Mouse (Mus musculus) gastrocnemius, postnatal 10 days (tissue): ENCODE measurements around the gene Gan. TPM values are rescaled to one million over a fixed set of nuclear protein-coding genes. Genes with fewer than 3 reads are reported as not detected.

Experiments
- DNase-seq: peaks from one replicate; pipeline ENCODE4 v3.0.0; 2021; ENCODE audit warnings: mixed read lengths
- total RNA-seq, 2 experiments: library from RNA; stranded (reverse); gene quantifications; 2 replicates each; pipeline ENCODE4 v1.2.3; 2021

The Gan gene
- total RNA-seq, 2 experiments from 2014 or later: 4.8 to 6.5 TPM

DNA sequence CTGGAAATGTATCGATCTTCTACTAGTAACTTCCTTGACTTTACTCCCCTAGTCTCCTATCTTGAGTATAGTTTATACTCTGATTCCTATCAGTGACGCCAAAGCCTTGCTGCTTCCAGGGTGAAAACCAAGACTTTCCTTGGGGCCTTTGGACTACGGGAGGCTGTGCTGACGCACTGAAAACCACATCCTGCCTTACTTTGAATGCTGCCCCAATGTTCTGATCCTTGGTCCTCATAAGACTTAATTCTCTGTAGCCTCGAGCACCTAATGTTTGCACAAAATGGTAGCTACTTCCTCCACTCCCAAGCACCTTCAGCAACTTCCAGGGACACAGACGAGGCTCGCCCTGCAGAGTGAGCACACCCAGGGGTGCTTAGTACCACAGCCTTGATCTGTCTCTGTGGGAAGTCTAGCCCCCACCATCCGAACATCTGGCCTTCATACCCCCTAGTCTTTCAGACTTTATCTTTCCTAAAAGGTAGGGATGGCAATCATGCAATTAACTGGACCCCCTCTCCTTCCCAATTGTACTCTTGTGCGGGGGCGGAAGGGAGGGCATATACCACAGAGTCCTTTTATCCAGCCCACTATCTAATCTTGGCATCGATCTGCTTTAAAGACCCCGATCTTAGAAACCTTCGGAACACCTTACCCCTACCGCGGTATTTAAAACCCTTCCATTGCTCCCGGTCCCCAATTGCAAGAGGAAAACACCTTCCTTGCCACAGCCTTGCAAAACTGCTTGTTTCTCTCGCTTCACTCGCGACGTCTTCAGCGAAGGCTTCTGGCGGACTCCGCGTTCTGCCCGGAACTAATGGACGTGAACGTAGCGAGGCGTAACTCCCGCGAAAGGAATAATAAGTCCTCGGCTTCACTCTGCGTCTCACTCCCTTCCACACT, 818 bp upstream of the Gan start:
- no peak for DNase-seq

DNA sequence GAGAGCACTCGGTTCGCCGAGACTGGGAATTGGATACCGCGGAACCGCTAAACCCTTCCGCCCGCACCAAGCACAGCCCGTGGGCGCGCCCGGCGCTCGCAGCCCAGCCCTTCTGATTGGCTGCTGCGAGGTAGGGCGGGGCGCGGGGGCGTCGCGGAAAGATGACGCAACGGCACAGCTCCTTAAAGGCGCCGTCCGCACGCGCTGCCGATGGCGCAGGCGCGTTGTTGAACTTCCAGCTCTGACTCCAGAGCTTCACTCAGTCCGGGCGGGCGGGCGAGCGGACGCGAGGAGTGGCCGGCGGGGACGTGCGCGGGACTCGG, 205 bp upstream of the Gan start:
- peak; percentile 98 for DNase-seq

DNA sequence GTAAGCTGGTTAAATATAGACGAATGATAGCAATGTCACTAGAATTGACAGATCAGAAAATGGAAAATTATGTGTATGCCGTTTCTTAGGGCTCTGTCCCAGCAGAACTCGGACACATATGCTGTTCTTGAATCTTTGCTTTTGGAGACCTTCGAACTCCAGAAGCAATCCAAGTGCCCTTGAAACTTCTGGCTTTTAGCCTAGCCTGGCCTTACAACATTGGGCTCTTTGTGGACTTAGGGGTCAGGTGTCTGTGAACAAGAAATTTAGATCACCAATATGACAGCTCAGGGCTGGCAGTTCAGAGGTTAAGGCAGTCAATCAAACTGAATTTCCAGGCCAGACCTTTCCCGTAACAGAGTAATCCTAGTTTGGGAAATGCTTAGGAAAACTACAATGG, 1.1 kb downstream of the Gan start:
- DNase-seq: no peak

DNA sequence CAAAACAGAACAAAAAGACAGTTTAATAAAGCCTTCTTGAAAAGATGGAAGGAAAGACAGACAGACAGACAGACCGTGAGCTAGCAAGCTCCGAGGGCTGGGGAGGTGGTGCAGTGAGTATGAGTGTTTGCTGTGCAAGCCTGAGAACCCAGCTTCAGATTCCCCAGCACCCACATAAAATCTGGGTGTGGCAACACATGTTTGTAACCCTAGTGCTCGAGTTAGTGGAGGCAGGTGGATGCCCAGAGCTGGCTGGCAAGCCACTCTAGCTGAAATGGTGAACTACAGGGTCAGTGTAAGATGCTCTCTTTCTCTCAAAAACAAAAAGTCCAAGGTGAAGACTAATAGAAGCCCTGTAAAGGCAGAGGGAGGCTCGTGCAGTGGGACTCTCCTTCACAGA, 7.0 kb downstream of the Gan start:
- DNase-seq: no peak

DNA sequence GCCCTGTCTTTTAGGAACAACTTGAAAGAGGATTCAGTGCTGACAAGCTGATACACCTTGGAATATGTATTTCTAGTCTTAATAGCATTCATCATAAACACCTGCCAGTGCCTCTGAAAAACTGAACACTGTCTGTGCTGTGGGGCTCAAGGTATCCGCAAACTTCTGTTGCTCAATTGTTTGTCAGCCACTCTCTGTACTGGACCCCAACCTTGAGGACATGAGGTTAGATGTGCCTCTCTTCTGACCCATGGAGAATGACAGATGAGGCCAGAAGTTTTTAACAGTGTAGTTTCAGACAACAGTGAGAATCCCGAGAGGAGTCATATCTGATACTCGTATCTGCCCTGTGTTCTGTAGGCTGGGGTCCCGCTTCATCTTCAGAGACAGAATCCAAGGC, 7.6 kb downstream of the Gan start:
- no peak for DNase-seq

DNA sequence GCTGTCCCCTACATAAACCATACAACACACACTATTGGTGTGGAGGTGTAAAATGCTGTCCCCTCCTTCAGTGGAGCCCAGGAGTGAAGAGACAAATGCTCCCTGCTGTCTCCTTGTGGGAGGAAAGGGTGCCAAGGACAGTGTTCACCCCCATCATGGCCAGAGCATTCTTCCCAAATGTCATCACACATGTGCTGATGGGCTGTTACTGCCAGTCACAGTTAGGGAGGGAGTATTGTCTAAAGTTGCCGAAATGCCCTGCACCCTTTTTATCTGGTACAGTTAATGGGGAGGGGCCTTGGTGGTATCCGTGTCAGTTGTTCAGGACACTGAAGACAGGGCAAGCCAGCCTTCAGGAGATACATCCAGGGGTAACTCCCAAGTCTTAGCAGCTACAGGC, 8.6 kb downstream of the Gan start:
- no peak for DNase-seq

DNA sequence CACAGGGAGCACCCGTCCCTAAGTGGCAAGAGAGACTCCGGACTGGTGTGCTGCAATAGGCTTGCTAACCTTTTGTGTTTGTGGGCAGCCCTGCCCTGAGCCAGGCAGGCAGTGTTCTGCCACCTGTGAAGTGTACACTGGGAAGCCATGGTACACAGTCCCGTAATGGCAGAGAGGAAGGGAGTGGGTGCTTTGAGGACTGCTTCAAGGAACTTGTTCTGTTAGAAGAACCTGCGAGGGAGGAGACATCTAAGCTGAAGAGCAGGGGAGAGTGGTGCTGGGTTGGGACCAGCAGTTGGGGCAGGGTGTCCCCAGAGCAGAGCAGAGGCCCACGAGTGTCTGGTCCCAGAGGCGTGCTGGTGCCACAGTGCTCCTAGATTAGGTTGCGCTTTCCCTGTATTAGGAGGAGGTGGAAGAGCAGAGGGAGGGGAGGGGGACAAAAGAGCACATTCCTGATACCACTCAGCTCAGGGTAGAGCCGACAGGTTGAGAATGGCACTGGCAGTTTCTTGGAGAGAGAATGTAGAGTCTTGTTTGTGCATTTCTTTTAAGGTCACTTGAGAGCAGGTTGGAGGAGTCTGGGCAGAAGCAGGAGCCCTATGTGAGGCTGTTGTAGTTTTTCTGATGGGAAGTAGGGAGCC, 9.4 kb downstream of the Gan start:
- no peak for DNase-seq

DNA sequence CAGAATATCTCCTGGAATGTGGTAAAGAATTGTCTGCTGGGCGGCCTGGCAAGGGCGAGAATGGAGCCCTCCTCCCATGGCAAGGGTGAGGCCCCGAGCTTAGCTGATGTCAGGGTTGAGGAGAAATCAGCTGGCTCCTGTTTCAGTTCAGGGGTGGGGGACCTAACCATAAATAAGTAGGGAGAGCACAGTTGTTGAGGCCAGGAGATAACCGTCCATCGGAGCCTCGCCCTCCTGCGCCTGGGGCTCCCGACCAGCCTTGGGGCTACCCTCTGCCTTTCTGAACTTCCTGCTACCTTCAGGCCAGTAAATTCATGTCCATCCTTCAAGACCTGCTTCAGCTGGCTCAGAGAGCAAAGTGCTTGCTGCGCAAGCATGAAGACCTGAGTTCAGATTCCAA, 10.4 kb downstream of the Gan start:
- no peak for DNase-seq

DNA sequence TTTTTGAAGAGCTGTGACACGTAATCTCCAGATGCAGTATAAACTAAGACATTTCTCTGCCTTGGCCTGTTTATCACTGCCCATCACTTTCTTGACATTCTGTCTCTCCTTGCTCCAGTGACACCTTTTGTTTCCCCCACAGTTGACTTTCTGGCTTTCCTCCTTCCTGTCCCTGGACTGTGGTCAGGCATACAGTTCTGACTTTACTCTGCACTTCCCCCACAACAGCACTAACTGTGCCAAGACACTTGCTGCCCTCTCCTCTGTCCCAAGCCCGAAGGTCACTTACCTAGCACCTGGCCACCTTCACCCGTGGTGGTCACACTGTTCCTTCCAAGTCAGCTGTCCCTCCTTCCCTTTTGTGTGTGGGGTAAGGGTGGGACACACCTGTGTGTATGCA, 13.9 kb downstream of the Gan start:
- DNase-seq: no peak

DNA sequence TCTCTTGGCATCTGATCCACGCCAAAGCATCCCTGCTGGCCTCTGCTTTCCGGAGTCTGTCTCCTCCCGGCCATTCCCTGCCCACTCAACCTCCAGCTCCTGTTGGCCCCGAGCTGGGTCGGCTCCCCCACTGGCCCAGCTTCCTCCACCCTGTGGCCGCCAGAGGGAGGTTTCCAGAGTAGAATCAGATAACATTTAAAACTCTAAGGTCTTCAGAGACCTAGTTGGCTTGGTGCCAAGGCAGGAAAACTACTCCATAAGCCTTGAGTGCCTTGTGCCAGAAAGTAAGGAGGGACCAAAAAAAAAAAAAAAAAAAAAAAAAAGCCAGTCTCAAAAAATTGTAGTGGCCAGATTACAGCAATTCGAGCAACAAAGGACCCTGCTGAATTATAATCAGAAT, 15.0 kb downstream of the Gan start:
- DNase-seq: peak; percentile 40

DNA sequence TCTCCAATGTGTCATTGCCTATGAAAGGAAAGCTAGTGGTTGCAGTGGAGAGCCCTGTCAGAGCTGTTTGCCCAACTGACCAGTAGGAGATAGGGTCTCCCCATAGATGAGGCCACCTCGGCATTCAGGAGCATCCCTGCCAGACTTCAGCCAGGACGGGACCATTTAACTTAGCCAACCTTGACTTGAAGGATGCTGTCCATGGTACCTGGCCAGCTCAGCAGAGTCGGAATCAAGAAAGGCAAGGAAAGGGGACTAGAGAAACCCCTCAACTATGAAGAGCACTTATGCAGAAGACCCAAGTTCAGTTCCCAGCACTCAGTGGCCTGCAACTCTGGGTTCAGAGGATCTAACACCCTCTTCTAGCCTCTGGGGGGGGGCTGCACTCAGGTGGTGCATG, 15.8 kb downstream of the Gan start:
- DNase-seq: no peak

DNA sequence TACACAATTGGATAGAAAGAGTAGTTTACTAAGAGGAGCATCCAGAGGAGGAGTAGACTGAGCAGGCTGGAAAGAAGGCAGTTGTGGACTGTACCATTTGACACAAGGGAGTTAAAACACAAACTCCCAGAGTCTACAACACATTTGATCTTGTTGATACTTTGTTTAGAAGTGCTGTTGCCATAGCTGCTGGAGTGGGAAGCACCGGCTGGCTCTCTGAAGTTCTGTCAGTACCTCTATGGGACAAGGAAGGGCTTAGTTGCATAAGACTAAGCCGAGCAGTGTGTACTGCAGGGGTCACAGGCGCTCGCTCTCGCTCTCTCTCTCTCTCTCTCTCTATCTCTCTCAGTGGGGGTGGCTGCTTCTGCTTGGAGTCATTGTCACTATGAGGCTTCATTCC, 16.6 kb downstream of the Gan start:
- DNase-seq: no peak

DNA sequence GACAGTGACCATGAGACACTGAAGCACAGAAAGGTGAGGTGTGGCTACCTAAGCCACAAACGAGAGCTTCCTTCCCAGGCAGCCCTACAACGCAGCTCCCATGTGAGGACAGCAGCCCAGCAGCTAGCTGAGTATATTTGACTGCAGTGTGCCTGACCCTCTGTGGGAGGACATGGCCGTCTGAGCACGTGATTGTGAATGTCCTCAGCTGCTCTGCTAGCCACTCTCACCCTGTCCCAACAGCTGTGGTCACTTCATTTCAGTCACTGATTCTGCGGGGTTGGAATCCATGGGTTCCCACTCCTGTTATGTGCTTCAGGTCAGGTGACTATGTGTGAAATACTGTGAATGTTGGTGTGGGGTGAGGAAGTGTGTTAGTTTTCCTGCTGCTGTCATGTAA, 18.4 kb downstream of the Gan start:
- DNase-seq: no peak

DNA sequence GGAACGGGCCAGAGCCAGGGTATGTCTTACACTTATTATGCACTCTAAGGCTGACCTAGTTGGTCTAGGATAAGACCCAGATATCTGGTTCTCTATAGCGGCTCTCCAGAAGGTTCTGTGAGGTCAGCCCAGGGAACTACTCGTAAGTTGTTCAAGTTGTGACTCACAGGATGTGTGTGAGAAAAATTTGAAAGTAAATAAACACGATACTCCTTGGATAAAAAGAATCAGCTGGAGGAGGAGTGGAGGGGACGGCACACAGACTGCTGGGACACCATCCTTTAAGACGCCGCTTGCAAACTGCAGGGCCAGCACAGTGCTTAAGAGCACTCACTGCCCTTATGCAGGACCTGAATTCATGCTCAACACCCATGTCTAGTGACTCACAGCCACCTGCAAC, 19.3 kb downstream of the Gan start:
- no peak for DNase-seq

DNA sequence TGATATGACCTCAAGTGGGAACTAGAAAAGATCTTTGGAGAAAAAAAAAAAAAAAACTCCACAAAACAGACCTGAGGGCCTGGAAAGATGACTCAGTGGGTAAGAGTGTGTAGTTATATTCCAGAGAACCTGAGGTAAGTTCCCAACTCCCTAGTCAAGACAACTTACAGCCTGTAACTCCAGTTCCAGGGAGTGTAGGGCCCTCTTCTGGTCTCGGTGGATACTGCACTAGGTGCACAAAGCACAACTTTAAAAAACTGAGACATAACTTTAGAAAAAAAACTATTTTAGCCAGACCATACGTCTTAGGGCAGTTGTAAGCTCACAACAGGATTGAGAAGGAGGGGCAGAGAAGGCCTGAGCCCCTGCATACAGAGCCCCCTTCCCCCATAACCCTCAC, 20.1 kb downstream of the Gan start:
- DNase-seq: no peak

DNA sequence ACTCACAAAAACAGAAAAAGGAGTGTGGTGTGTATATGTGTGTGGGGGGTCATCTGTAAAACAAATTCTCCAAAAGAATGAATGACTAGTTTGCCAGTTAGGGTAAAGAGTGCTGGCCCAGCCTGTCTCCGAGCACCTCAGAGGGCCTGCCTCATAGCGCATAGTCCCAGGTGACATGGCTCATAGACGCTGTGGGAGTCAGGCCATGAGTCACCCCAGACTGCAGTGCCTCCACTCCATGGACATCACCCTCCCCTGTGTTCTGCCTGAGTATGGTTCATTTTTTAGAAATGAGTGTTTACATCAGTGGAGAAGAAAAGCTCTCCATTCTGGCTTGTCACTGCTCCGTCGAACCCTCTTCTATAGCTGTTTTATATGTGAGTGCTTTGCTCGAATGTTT, 20.7 kb downstream of the Gan start:
- no peak for DNase-seq

DNA sequence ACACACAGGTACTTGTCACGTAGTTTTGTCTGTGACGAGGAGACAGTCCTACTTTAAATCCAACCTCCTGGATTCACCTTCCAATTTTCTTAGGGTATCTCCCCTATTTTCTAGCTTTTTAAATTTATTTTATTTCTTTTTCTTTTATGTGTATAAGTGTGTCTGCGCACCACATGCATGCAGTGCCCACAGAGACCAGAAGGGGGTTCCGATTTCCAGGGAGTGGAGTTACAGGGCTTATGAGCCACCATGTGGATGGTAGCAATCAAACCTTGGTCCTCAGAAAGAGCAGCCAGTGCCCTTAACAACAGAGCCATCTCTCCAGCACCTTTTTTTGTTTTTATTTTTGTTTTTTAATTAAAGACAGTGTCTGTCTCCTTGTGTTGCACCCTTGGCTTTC, 24.8 kb downstream of the Gan start:
- DNase-seq: no peak

DNA sequence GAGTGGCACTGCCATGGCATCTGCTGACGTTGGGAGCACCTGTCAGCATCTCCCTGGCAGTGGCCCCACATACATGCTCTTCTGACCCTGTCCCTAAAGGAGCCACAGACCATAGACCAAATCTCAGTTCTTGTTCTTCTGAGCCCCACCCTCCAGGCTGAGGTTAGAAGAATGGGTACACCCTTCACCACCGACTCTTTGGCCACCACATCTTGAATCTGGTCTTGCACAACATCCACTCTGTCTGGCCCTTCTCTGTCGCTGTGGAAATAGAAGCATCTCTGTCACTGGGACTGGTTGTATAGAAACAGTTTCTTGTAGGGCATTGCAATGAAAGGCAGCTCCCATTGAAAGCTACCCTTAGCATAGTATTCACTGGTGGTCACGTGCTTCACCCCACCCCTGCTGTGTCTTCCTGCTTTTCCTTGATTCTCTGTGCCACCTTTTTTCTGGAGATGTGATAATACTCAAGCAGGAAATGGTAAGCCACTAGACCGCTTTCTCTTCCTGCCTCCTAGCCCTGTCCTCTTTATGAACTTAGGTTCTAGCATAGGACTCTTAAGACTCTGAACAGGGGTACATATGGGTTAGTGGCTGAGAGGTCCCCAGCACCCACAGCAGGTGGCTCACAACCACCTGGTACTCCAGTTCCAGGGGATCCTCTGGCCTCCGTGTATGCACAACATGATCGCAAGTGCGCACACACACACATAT, 25.9 kb downstream of the Gan start:
- no peak for DNase-seq

DNA sequence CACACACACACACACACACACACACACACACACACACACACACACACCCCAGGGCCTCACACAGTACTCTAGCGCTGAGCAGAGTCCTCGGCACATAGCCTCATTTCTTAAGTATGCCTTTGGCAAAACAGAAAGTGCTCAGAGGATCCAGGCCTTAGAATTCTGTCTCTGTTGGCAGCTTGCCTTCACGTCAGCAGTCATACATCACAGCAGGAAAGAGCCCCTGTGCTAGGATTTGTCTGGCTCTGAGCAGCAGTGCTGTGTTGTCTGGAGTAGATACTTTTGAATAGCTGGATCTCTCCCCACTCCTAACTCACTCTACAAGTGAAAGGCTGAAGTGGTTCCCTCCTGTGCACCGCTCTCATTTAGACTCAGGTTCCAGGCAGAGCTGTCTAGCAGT, 36.4 kb downstream of the Gan start:
- DNase-seq: no peak

DNA sequence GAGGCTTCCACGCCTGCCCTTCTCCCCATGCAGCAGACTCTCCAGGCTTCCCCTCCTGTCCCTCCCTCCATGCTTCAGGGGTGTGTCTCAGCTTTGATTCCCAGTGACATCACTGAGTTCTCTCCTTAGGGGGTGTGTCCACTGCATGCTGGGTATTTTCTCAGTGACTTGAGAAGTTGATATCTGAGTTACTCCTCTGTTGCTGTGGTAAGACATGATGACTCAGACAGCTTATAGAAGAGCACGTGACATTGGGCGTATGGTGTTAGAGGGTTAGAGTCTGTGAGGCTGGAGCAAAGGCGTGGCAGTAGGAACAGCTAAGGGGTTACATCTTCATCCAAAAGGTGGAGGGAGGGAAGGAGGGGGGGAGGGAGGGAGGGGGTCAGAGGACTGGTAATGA, 38.7 kb downstream of the Gan start:
- no peak for DNase-seq

DNA sequence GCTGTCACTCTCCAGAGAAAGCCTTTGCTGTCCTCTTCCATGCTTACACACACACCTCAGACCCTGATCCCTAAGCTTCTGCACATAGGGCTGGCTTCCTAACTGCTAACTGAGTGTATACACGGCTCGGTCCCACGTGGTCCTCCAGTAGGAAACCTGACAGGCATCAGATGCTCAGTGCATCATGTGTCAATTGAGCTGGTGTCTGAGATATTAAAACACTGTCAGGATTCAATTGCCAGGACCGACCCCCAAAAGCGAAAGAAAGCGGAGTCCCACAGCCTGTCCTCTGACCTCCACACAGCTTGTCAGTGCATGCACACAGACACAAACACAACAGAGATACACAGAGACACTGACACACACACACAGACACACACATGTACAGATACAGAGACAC, 39.6 kb downstream of the Gan start:
- no peak for DNase-seq

DNA sequence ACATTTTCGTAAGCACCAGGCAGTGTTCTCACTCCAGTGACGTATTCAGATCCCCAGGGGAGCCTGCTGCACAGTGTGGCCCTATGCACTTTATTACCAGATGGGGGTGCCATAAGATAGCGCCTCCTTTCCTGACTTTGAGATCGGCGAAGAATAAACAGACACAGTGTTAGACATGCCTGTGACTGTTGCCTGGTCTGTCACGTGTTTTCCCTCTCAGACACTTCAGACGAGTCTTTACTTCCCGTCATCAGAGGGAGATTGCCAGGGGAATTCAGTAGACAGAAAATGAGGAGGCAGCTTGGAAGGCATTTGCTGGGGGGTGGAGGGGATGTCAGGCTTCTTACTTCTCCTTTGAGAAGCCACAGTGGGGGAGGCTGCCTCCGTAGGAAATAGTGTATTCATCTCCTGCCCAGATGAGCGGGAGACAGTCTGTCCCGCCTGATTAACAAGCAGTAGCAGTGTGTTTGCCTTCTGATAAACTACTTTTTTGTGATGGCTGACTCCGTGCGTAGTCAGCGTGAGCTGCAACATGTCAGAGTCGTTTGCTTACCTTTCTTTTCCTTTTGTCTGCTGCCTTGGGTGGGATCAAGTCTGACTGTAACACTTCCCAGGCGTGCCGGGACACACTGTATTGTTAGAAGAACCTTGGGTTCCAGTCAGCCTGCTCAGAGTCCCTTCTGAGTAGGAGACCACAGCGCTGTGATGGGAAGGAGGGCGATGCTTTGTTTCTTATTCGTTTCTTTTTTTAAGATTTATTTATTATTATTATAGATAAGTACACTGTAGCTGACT, 40.4 kb downstream of the Gan start:
- peak; percentile 27 for DNase-seq

DNA sequence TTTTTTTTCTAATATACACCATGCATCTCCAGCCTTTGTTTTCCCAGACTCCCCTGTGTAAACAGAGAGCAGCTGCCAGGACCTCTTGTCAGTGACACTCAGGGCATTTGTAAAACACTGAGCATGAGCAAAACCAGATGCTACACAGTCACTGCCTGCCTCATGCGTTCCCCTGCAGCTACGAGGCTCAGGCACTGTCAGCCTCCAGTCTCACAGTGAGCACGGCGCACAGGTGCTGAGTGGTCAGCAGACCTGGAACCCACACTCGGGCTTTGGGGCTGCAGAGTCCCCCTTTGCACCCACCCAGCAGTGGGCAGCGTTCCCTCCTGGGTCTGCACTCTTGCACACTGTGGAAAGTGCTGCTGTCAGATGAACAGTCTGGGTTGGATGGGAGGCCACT, 41.7 kb downstream of the Gan start:
- no peak for DNase-seq
